Mouse (Mus musculus) mouse trophoblast stem cell (cell line): ENCODE measurements around the gene S100a16.

Experiments used
- in situ Hi-C, 2 experiments: fragments of 300-500 bp; cut with MseI, MboI; formaldehyde crosslinking; loops; 2 replicates in 1 of 2; 3 replicates in 1 of 2; pipeline ENCODE4 v1.15.1; 2025

The S100a16 gene

DNA sequence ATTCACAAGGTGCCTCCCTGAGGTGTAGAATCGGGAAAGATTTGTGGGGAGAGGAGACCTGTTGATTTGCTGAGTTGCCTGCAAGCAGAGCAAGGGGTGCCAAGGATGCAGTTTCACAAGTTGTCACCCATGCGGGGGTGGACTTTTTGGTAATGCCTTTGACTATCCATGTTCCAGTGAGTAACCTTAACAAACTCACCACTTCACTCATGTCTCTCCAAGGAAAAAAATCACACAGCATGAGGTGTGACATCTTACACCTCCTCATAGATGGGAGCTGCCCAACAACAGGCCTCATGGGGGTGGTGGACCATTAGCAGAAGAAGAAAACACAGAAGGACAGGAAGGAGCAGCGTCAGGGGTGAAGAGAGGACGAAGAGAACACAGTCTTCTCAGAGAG is 45.5 kb downstream of the S100a16 start:
- in situ Hi-C loops: loop anchor here in 1 of 2 experiments (5.0 kb wide), 1 partner anchor 35 kb away; no protein-coding TSS in a partner anchor

DNA sequence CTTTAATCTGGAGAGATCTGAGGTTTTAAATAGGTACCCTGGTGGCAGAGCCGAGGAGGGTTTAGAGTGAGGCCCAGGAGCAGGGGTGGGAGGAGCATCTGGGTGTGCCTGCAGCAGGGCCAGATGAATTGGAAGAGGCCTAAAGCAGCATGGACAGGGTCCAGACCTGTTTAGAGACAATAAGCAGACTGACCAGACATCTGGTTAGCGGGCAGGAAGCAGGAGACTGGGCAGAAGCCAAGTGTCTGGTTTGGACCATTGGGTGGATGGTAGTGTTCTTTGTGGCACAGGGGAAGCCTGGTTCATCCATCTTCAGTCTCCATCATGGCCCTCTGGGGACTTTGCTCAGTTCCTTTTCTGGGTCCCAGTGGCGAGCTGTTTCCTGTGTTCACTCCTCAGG is 46.8 kb downstream of the S100a16 start:
- in situ Hi-C loops: loop anchor here in 1 of 2 experiments (5.0 kb wide), 1 partner anchor 33 kb away; no protein-coding TSS in a partner anchor

DNA sequence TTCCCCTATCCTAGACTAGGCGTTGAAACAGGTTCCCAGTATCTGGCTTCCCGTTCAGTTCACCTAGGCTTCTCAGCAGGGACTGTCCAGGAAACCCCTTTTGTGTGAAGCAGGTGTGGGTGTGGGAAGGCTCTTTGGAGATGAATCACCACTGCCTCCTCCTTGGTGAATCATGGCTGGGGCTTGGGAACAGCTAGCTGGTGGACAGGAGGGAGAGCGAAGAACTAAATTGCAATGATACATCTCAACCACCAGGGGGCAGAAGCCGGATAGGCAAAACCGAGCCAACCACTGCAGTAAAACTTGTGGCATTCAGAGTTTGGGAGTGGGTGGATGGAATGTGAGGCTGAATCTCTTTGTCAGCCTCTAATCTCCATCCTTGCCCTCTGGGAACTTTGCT is 48.5 kb downstream of the S100a16 start:
- in situ Hi-C loops: no loop called here

DNA sequence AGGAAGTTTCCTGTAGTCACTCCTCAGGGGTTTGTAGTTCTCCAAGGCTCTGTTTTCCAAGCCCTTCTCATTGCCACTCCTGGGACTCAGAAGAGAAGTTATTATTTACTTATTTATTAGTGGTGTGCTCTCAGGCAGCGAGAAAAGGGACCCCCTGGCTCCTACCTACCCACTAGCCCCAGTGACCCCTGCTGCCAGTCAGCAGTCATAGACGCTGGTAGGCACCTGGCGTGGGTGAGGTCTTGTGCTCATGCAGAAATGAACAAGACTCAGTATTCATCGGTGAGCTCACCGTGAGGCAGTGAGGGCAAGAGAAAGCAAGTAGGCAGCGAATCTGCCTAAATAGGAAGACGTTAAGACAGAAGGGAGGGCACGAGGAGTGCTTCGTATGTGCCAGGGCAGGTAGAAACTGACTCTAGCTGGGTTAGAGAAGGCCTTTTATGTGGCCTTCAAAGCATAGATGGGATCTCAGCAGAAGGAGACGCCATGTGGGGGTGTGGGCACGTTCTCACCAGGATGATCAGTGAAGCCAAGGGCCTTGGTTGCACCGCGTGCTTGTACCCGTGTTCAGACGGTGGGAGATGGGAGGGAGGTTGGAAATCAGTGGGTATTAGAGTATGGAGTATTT is 49.1 kb downstream of the S100a16 start:
- in situ Hi-C loops: no loop called here

DNA sequence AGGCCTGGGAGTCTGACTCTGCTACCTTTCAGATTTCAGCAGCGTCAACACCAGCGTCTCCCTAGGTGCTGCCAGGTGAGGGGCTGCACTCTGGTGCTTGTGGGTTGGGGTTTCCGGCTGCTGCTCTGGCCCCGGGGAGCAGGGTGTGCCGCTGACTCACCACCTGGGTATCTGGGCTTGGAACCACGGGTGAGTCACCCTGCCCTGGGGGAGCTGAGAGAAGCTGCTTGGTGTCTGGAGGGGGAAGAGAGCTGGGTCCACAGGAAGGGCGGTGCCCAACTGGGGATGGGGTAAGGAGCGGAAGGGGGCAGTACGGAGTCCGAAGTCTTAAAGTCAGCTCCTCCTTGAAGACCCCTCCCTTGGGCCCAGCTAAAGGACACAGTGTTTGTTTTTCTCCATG is 49.9 kb downstream of the S100a16 start:
- in situ Hi-C loops: no loop called here

DNA sequence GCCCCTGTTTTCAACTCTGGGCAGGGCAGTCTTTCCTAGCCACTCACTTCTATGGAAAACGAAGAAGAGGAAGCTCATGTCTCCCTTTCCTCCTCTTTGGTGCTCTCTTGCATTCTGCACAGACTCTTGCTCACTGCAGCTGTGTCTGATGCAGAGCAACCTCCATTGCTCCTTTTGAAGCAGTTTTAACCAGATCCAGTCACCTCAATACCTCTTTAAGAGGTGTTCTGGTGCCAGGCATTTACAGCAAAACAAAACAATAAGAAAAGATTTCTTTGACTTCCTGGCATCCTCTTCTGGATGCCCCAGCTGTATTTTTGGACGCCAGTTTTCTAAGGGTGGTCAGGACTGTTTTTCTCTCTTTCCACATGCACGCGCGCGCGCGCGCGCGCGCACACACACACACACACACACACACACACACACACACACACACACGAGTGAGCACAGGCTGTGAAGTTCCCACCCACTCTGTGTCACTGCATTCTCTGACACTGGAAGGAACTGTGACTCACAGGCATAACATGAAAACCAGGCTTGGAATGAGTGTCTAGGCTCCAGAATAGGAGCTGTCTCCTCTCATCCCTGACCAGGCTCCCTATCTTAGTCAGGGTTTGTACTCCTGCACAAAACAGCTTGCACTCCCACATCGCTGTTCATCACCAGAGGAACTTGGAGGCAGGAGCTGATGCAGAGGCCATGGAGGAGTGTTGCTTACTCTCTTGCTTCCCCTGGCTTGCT is 50.5 kb downstream of the S100a16 start:
- in situ Hi-C loops: no loop called here

DNA sequence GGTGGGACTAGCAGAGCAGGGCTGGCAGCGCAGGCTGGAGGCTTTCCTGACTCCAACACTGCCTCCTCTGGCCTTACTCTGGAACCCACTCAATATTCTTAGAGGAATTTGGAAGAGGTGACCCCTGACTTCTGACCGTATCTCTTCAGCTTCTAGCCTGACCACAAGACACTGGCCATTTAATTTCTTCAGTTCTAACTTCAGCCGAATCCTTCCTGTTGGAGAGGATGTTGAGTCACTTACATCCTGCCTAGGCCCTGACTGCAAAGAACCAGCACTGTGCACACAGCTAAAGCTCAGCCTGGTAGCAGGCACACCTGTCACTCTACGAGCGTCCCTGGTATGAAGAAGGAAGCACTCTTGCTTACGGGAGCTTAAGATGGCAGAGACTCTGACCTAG is 52.3 kb downstream of the S100a16 start:
- in situ Hi-C loops: no loop called here

DNA sequence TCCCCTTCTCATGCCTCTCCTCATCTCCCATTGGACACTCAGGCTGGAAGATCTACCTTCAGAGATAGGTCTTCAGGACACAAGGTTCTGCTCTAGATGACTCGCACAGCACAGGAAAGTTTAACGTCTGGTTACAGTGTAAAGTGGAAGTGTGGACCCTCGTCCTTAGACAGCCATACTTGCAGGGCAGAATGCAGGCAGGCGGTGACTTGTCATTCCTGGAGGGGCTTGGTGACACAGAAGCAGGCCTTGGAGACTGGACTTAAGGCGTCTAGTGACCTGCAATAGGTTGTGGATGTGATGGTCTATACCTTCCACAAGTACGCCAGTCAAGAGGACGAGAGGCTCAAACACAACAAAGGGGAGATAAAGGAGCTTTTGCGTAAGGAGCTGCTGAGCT is 52.9 kb downstream of the S100a16 start, which contains the start of gene S100a2:
Gene S100a2, plus strand, starts transcription at position 301 of the 400 bp plus-strand sequence.
- in situ Hi-C loops: no loop called here
